Mouse (Mus musculus) left cerebral cortex, postnatal 36 days (tissue): ENCODE data around the gene Synpr. TPM values are rescaled to one million over a fixed set of nuclear protein-coding genes. Genes with fewer than 3 reads are reported as not detected.

Source experiments
- DNase-seq, 2 experiments: peaks; one replicate each; pipeline ENCODE4 v3.0.0; 2021 to 2022; ENCODE audit warnings: low spot score in 2 of 2, mixed read lengths in 1 of 2
- intact Hi-C: fragments of 180-260 bp; cut with DNase I; formaldehyde crosslinking; loops from one replicate; pipeline ENCODE4 v1.15.1; 2025
- total RNA-seq, 2 experiments: library from RNA; stranded (reverse); gene quantifications; 2 replicates each; pipeline ENCODE4 v1.2.3; 2021

Synpr gene
- total RNA-seq, 2 experiments from 2014 or later = 120 to 125 TPM

DNA sequence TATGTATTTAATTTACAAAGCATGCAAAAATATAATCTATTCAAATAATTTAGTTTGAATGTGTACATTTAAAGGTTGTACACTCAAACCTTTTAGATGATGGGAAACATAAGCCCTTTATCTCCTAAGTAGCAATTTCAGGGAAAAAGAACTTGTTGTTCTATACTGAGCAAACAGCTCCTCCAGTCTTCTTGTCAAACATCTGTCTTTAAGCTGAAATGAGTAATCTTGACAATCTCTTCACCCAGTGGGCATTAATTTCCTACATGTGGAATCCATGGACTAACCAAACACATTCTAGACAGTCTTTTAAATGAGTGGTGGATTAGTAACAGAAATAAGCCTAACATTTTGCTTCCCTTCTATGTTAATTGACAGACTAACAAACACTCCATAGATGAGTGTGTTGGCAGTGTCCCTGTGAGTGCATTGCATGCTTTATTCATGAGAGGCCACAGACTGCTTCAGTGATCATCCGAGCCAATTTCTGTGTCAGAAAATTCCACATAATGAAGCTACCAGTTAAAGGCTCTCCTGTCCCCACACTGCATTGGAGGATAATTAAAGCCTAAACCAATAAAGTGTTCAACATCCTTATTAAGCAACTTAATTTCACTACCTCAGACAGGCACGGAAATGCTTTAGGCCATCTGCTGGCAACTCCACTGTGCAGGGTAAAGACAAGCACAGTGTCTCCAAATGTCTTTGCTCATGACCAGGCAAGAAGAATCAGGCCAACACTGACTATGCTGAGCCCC lies 367.1 kb downstream of the Synpr start:
- DNase-seq = no peak
- intact Hi-C loops = no loop called here
